Mouse (Mus musculus) embryonic fibroblast, embryonic 13.5 days (primary cell): ENCODE measurements around the gene Snx10.
A peak's percentile ranks its signal among the peaks of the same experiment; 100 is the strongest.

Experiments
- CTCF ChIP-seq: IDR thresholded peaks from 2 replicates; pipeline ENCODE4 v1.5.1; 2011; ENCODE audit warnings: mild to moderate bottlenecking, control low read depth, low read length, moderate library complexity, borderline replicate concordance; ENCODE audit not compliant: insufficient read depth
- POLR2A ChIP-seq: IDR thresholded peaks from 2 replicates; pipeline ENCODE4 v1.6.1; 2011; ENCODE audit warnings: low read depth, mild to moderate bottlenecking, control low read depth, low read length, moderate library complexity

GRCm38 (mm10) chr6:51592356-51593115 is 68.8 kb downstream of the Snx10 start:
- TF ChIP-seq POLR2A (no peak), CTCF (peak; percentile 99)
